Mouse (Mus musculus): ENCODE measurements around the gene H2afy. TPM values are rescaled to one million over a fixed set of nuclear protein-coding genes. Genes with fewer than 3 reads are reported as not detected.
A peak's percentile ranks its signal among the peaks of the same experiment; 100 is the strongest.

H2afy gene
- total and polyA plus RNA-seq, 2 experiments from 2014 or later = 134 to 163 TPM

- H3K4me3 ChIP-seq (ENCODE audit: low read depth, low read length) = no peak overlapping the region
- no peak overlapping the region for H3K27ac ChIP-seq (ENCODE audit: low read depth, low read length)
- H3K9me3 ChIP-seq (ENCODE audit: low read length) = no peaks in the 10 kb centered on the region
- no peak for TF ChIP-seq CTCF (IDR thresholded peaks at IDR 0.05)
- DNase-seq (ENCODE audit: low spot score) (no peak), ATAC-seq (ENCODE audit: low FRiP score) (no peak)
- H3K9ac ChIP-seq (replicated peaks; ENCODE audit: low read length, poor library complexity, severe bottlenecking) = no peak overlapping the region
- H3K36me3 ChIP-seq (ENCODE audit: insufficient read depth, low read length) = no peaks in the 10 kb centered on the region
- H3K27me3 ChIP-seq (ENCODE audit: insufficient read depth, low read length) = no peaks in the 10 kb centered on the region
- 30% methylated on average over 10 of the region's 11 CpGs for WGBS
- no peak overlapping the region for H3K4me2 ChIP-seq (ENCODE audit: low read depth, low read length, poor library complexity, severe bottlenecking)
- no peaks in the 10 kb centered on the region for H3K4me1 ChIP-seq (ENCODE audit: insufficient read depth, low read length)
These were observed 6.4 kb upstream of the H2afy start for GRCm38 (mm10) chr13:56142382-56143150.

DNA sequence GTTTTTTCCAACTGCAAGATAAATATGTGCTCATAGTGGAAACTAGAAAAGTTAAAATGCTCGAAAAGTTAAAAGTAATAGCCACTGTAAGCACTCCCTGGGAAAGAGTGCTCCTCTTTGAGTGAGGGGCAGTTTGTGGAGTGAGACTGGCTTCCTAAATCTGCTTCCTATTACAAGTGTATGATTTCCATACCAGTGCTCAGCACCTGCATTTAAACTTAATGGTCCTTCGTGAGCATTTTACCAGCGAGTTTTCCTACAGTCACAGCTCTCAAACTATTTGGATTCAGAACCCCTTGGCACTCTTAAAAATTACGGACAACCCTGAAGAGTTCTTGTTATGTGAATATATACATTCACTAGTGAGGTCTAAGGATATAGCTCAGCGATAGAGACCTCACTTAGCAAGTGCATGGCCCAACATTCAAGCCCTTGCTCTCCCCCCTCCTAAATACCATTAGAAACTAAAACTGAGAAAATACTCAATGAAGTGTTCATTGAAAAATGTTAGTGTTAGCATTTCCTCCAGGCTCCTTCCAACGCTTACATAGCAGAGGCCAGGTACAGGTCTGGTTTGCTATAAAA lies 3.1 kb upstream of the H2afy start:
- TF ChIP-seq CTCF (IDR thresholded peaks at IDR 0.05) = no peak
- Histone ChIP-seq H3K36me3 (ENCODE audit: insufficient read depth, low read length) (no peaks in the 10 kb centered on the region), H3K27me3 (ENCODE audit: insufficient read depth, low read length) (no peaks in the 10 kb centered on the region), H3K4me2 (ENCODE audit: low read depth, low read length, poor library complexity, severe bottlenecking) (no peak overlapping the region), H3K4me3 (ENCODE audit: low read depth, low read length) (no peak overlapping the region), H3K27ac (ENCODE audit: low read depth, low read length) (no peak overlapping the region), H3K9me3 (ENCODE audit: low read length) (no peaks in the 10 kb centered on the region), H3K9ac (replicated peaks; ENCODE audit: low read length, poor library complexity, severe bottlenecking) (no peak overlapping the region), H3K4me1 (ENCODE audit: insufficient read depth, low read length) (peaks cover 5% of the 10 kb centered on the region; the same call in 1 of the 2 replicates)
- DNase-seq (ENCODE audit: low spot score) (no peak), ATAC-seq (ENCODE audit: low FRiP score) (no peak)
- 66% methylated on average over 6 of the region's 6 CpGs for WGBS

DNA sequence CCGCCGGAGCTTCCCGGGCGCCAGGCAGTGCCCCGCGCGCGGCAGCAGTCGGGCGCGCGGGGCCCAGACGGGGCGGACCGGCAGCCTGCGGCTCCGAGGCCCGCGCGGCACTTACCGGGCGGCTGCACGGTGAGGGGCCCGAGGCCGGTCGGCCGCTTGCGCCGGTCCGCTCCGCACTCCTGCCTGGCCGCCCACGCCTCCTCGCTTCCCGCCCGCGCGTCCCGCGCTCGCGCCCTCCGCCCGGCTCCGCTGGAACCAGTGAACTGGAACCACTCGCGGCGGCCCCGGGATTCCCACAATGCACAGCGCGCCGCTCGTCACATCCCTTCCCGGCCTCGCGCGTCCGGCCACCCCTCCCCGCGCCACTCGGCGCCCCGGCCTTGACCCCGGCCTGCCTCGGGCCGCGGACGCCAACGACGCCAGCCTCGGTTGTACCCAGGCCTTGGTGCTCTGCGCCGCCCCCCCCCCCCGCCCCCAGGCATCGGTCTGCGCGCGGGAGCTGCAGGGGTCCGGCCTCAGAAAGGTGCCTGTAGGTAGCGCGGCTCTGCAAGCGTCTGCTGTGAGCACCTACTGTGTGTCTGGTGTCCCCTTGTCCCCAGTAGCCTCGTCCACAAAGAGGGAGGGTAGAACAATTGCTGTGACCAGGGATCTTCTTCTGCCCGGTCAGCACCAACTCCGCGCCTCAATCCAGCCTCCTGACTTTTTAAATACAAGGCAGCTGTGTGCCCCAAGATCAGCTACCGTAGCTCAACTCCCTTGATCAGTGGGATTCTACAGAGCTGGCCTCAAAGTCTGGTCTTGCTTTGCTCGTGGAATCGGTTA lies 719 bp downstream of the H2afy start:
- TF ChIP-seq CTCF (IDR thresholded peaks at IDR 0.05) = no peak
- WGBS = 2% methylated on average over 51 of the region's 89 CpGs
- peak; percentile 84 for DNase-seq (ENCODE audit: low spot score)
- Histone ChIP-seq H3K9me3 (ENCODE audit: low read length) (no peaks in the 10 kb centered on the region), H3K27me3 (ENCODE audit: insufficient read depth, low read length) (no peaks in the 10 kb centered on the region), H3K4me3 (ENCODE audit: low read depth, low read length) (peak overlapping the region; percentile 94), H3K27ac (ENCODE audit: low read depth, low read length) (peak overlapping the region; percentile 85), H3K36me3 (ENCODE audit: insufficient read depth, low read length) (0 out of 2 replicates have a peak, but pooled peaks cover 2% of the 10 kb centered on the region), H3K4me2 (ENCODE audit: low read depth, low read length, poor library complexity, severe bottlenecking) (peak overlapping the region; percentile 96), H3K4me1 (ENCODE audit: insufficient read depth, low read length) (peaks cover 8% of the 10 kb centered on the region; the same call in 1 of the 2 replicates), H3K9ac (replicated peaks; ENCODE audit: low read length, poor library complexity, severe bottlenecking) (peak overlapping the region; percentile 91)
- peak; percentile 78 for ATAC-seq (ENCODE audit: low FRiP score)

- Histone ChIP-seq H3K4me2 (ENCODE audit: low read depth, low read length, poor library complexity, severe bottlenecking) (peak overlapping the region; percentile 96), H3K4me3 (ENCODE audit: low read depth, low read length) (peak overlapping the region; percentile 94), H3K36me3 (ENCODE audit: insufficient read depth, low read length) (0 out of 2 replicates have a peak, but pooled peaks cover 2% of the 10 kb centered on the region), H3K27ac (ENCODE audit: low read depth, low read length) (peak overlapping the region; percentile 85), H3K27me3 (ENCODE audit: insufficient read depth, low read length) (no peaks in the 10 kb centered on the region), H3K4me1 (ENCODE audit: insufficient read depth, low read length) (peaks cover 8% of the 10 kb centered on the region; the same call in 1 of the 2 replicates), H3K9me3 (ENCODE audit: low read length) (no peaks in the 10 kb centered on the region), H3K9ac (replicated peaks; ENCODE audit: low read length, poor library complexity, severe bottlenecking) (peak overlapping the region; percentile 91)
- no peak for TF ChIP-seq CTCF (IDR thresholded peaks at IDR 0.05)
- peak; percentile 48 for ATAC-seq (ENCODE audit: low FRiP score)
- WGBS = under 1% methylated on average over 43 of the region's 50 CpGs
- no peak for DNase-seq (ENCODE audit: low spot score)
These were observed 1.5 kb downstream of the H2afy start for GRCm38 (mm10) chr13:56134631-56135181.

GRCm38 (mm10) chr13:56134031-56134430 lies 2.1 kb downstream of the H2afy start:
- peak overlapping the region; percentile 94; the same call in 1 of the 2 replicates for H3K4me3 ChIP-seq (ENCODE audit: low read depth, low read length)
- peak overlapping the region; percentile 96 for H3K4me2 ChIP-seq (ENCODE audit: low read depth, low read length, poor library complexity, severe bottlenecking)
- 54% methylated on average over 5 of the region's 5 CpGs for WGBS
- no peak for DNase-seq (ENCODE audit: low spot score)
- ATAC-seq (ENCODE audit: low FRiP score) = no peak
- no peaks in the 10 kb centered on the region for H3K9me3 ChIP-seq (ENCODE audit: low read length)
- no peak overlapping the region for H3K27ac ChIP-seq (ENCODE audit: low read depth, low read length)
- H3K27me3 ChIP-seq (ENCODE audit: insufficient read depth, low read length) = no peaks in the 10 kb centered on the region
- TF ChIP-seq CTCF (IDR thresholded peaks at IDR 0.05) = no peak
- peak overlapping the region; percentile 91 for H3K9ac ChIP-seq (replicated peaks; ENCODE audit: low read length, poor library complexity, severe bottlenecking)
- 0 out of 2 replicates have a peak, but pooled peaks cover 2% of the 10 kb centered on the region for H3K36me3 ChIP-seq (ENCODE audit: insufficient read depth, low read length)
- H3K4me1 ChIP-seq (ENCODE audit: insufficient read depth, low read length) = peaks cover 8% of the 10 kb centered on the region; the same call in 1 of the 2 replicates
